7 mouse cellular contexts compared by ENCODE assay signal in genomic region chr5:36695461-36696231, GRCm38 (mm10). TPM values are rescaled to one million over a fixed set of nuclear protein-coding genes. Genes with fewer than 3 reads are reported as not detected.
DNase-seq lines count a peak whose midpoint lies in the region; ATAC-seq lines count a peak whose summit lies in the region.

Gene D5Ertd579e (minus strand): TSS chr5:36696024.

- DNase-seq in adrenal gland, postnatal 14 days, result peak; percentile 96
- DNase-seq in embryonic facial prominence, embryonic 11.5 days (ENCODE audit: low spot score), result peak; percentile 94
- peak; percentile 99 for DNase-seq in heart, adult 11 months
- DNase-seq in kidney, adult 18-20 months, result peak; percentile 94
- DNase-seq in limb, embryonic 11.5 days (ENCODE audit: low spot score), result peak; percentile 92
- peak; percentile 97 for DNase-seq in midbrain, embryonic 14.5 days
- peak; percentile 85 to 90 for DNase-seq in spleen, adult 18-20 months

- ATAC-seq in embryonic facial prominence, embryonic 11.5 days (replicated peaks; ENCODE audit: insufficient number of reproducible peaks, low FRiP score, low TSS enrichment, low read depth), result peak; percentile 90
- peak; percentile 94 for ATAC-seq in limb, embryonic 11.5 days (ENCODE audit: insufficient number of reproducible peaks, low FRiP score, low TSS enrichment, low read depth)
- peak; percentile 96 for ATAC-seq in midbrain, embryonic 14.5 days (ENCODE audit: low FRiP score, low TSS enrichment)

- H3K4me1 ChIP-seq in embryonic facial prominence, embryonic 11.5 days (ENCODE audit: control insufficient read depth, insufficient read depth, low read length), result 0 out of 2 replicates have a peak, but pooled peaks cover 3% of the 10 kb centered on the region
- H3K4me1 ChIP-seq in limb, embryonic 11.5 days (ENCODE audit: control insufficient read depth, insufficient read depth, low read length), result peaks cover 3% of the 10 kb centered on the region; the same call in 1 of the 2 replicates
- H3K4me1 ChIP-seq in midbrain, embryonic 14.5 days (ENCODE audit: control insufficient read depth, insufficient read depth, low read length), result peaks cover 11% of the 10 kb centered on the region

- no peaks in the 10 kb centered on the region for H3K9me3 ChIP-seq in embryonic facial prominence, embryonic 11.5 days (replicated peaks; ENCODE audit: control insufficient read depth, low read length)
- no peaks in the 10 kb centered on the region for H3K9me3 ChIP-seq in limb, embryonic 11.5 days (ENCODE audit: control insufficient read depth, low read length)
- no peaks in the 10 kb centered on the region for H3K9me3 ChIP-seq in midbrain, embryonic 14.5 days (ENCODE audit: control insufficient read depth, low read length)

- H3K4me3 ChIP-seq in embryonic facial prominence, embryonic 11.5 days (ENCODE audit: low read depth, low read length), result peak within 1 kb of the TSS; percentile 64
- H3K4me3 ChIP-seq in limb, embryonic 11.5 days (ENCODE audit: low read depth, low read length), result peak within 1 kb of the TSS; percentile 73
- H3K4me3 ChIP-seq in midbrain, embryonic 14.5 days (replicated peaks; ENCODE audit: low read depth, low read length), result peak within 1 kb of the TSS; percentile 78

- no peaks in the 10 kb centered on the region for H3K27me3 ChIP-seq in embryonic facial prominence, embryonic 11.5 days (ENCODE audit: control insufficient read depth, insufficient read depth, low read length)
- H3K27me3 ChIP-seq in limb, embryonic 11.5 days (ENCODE audit: control insufficient read depth, insufficient read depth, low read length), result no peaks in the 10 kb centered on the region
- no peaks in the 10 kb centered on the region for H3K27me3 ChIP-seq in midbrain, embryonic 14.5 days (ENCODE audit: control insufficient read depth, insufficient read depth, low read length)

- H3K9ac ChIP-seq in embryonic facial prominence, embryonic 11.5 days (replicated peaks; ENCODE audit: low read length), result peak within 1 kb of the TSS; percentile 70
- peak within 1 kb of the TSS; percentile 89 for H3K9ac ChIP-seq in limb, embryonic 11.5 days (ENCODE audit: low read length)
- peak within 1 kb of the TSS; percentile 81 for H3K9ac ChIP-seq in midbrain, embryonic 14.5 days (replicated peaks; ENCODE audit: low read length)

- peak within 1 kb of the TSS; percentile 77 for H3K27ac ChIP-seq in embryonic facial prominence, embryonic 11.5 days (replicated peaks; ENCODE audit: low read depth, low read length)
- peak within 1 kb of the TSS; percentile 91 for H3K27ac ChIP-seq in limb, embryonic 11.5 days (replicated peaks; ENCODE audit: low read depth, low read length)
- H3K27ac ChIP-seq in midbrain, embryonic 14.5 days (replicated peaks; ENCODE audit: low read depth, low read length), result peak within 1 kb of the TSS; percentile 93

- WGBS in embryonic facial prominence, embryonic 11.5 days, result under 1% methylated on average over 81 of the region's 104 CpGs
- under 1% methylated on average over 75 of the region's 104 CpGs for WGBS in limb, embryonic 11.5 days
- under 1% methylated on average over 93 of the region's 104 CpGs for WGBS in midbrain, embryonic 14.5 days

- H3K4me2 ChIP-seq in embryonic facial prominence, embryonic 11.5 days (ENCODE audit: low read depth, low read length), result peak within 1 kb of the TSS; percentile 71
- peak within 1 kb of the TSS; percentile 70 for H3K4me2 ChIP-seq in limb, embryonic 11.5 days (ENCODE audit: low read depth, severe bottlenecking)
- peak within 1 kb of the TSS; percentile 82 for H3K4me2 ChIP-seq in midbrain, embryonic 14.5 days (ENCODE audit: low read length)

- H3K36me3 ChIP-seq in embryonic facial prominence, embryonic 11.5 days (replicated peaks; ENCODE audit: control insufficient read depth, insufficient read depth, low read depth, low read length), result no peaks in the 10 kb centered on the region
- H3K36me3 ChIP-seq in limb, embryonic 11.5 days (ENCODE audit: control insufficient read depth, insufficient read depth, low read length), result no peaks in the 10 kb centered on the region
- no peaks in the 10 kb centered on the region for H3K36me3 ChIP-seq in midbrain, embryonic 14.5 days (ENCODE audit: control insufficient read depth, insufficient read depth, low read length)

RNA-seq across cellular contexts. Expression of gene D5Ertd579e, which starts in this region (rescaled TPM):
- total RNA-seq in adrenal gland, postnatal 14 days (2021), result 60.2 and 61.5 TPM in 2 replicates
- polyA plus RNA-seq in embryonic facial prominence, embryonic 11.5 days (2014; fragmentation: Nextera tagmentation; extraction: Ambion mirVana), result 28.0 and 28.6 TPM in 2 replicates
- polyA plus RNA-seq in limb, embryonic 11.5 days (2014; fragmentation: Nextera tagmentation; extraction: Ambion mirVana), result 22.2 and 28.4 TPM in 2 replicates
- 38.8 and 53.7 TPM in 2 replicates for polyA plus RNA-seq in midbrain, embryonic 14.5 days (2014; fragmentation: Nextera tagmentation; extraction: Ambion mirVana)

Comparison
In these comparisons a context has a peak if more than half of its experiments do, and no peak if none do; other contexts are left out.
1. Peak in every context shown above with its lines: DNase-seq, ATAC-seq, H3K4me3 ChIP-seq and H3K27ac ChIP-seq.